Mouse (Mus musculus) left cerebral cortex, adult 11 months (tissue): Measurements from ENCODE around the gene Kif18b.

Source experiments
- DNase-seq: peaks from one replicate; pipeline ENCODE4 v3.0.0; 2022; ENCODE audit warnings: low spot score

Kif18b gene

DNA sequence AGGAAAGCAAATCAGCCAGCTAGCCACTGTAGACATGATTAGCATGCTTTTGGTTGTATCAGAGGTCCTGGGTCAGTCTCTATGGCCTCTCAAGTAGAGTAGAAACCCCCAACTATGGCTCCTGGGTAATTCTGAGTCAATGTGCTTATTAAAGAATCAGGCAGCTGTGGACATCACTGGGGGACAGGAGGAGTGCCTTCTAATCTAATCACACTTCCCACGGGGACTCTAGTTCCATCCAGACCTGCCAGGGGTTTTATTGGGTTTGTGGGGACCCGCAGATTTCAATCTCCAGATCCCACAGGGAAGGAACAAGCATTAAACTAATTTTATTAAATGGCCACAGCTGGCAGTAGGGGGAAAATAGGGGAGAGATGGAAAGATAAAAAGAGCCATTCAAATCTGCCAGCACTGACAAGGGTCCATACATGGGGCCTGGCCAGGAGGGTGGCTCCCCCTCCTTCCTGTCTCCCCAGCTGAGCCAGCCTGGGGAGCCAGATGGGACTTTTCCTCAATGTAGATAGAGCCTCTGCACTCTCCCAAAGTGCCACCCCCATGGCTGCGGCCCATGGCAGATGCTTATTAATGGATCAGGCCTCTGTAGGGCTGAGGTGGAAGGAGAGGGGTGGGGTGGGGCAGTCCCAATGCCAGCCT is 12.7 kb upstream of the Kif18b start:
- DNase-seq: no peak

DNA sequence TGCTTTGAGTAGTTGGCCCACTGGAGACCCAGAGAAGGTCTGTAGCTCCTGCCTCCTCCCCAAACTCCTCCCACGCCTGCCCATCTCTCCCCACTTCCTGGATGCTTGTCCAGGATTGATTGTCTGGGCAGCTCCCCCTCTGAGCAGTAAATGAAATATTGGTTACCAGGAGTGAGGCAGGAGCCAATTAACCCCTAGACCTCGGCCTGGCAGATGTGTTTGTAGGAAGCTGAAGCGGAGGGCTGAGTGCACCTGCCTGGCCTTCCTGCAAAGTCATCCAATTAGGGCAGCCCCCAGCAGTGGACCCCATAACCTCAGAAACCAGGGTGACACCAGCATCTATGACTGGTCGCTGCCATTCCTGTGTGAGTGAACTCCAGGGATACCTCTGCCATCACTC is 11.3 kb upstream of the Kif18b start:
- no peak for DNase-seq

DNA sequence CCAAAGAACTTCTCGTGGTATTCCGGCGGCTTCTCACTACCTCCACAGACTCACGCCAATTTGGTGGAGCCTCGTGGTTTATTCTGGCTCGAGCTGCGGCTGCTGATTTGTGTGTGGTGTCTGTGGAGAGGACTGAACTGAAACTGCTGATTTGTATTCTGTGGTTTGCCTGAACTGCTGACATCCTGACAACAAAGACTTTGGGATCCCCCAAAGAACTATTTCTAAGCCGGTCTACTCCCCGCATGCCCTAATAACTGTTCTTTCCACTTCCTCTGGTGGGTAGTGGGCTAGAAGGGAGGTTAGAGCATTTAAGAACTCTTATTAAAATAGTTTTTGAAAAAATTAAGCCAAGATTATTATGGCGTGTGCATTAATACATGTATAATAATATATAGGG is 5.7 kb upstream of the Kif18b start:
- DNase-seq: no peak

DNA sequence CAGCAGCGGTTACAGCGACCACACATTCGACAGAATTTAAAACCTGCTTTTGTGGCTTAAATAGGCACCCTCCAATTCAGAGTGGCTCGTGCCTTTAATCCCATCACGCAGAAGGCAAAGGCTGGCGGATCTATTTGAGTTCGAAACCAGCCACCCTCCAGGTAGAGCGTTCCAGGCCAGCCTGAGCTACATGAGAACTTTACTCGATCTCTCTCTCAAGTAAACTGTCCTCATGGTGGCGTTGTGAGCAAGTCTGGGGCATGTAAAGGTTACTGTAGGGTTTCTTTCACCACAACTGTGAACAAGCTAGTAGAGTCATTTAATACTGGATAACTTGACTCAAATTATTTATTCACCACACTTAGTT is 410 bp upstream of the Kif18b start:
- no peak for DNase-seq

DNA sequence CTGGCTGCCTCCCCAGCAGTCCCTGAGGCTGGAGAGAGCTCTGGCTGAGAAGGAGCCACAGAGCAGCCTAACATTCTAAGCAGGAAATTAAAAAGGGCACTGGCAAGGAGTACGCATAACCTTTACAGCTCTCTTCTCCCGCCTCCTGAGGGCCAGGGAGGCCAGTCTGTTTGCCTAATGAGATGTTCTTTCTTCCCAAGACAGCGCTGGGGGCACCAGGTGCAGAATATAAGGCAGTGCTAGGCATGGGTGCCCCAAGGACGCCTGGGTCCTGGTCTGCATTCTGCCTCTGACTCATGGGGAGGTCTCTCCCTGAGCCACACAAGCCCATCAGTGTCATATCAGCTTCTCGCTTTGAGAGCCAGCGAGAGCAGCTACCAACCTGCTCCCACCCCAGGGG is 3.4 kb downstream of the Kif18b start:
- no peak for DNase-seq

DNA sequence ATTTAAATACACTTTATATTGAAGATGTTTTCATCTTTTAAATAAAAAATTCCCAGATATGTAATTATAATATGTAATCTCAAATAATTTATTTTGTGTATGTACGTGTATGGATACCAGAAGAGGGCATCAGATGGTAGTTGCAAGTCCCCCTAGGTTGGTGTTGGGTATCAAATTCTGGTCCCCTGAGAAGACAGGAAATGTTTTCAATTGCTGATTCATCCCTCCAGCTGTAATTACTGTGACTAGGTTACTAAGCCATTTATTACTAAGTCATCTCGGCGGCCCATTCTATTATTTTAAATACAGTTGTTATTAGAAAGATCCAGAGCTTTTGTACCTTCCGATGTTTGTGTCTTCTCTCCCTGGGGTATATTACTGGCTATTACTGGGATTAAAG is 6.8 kb downstream of the Kif18b start:
- DNase-seq: no peak

DNA sequence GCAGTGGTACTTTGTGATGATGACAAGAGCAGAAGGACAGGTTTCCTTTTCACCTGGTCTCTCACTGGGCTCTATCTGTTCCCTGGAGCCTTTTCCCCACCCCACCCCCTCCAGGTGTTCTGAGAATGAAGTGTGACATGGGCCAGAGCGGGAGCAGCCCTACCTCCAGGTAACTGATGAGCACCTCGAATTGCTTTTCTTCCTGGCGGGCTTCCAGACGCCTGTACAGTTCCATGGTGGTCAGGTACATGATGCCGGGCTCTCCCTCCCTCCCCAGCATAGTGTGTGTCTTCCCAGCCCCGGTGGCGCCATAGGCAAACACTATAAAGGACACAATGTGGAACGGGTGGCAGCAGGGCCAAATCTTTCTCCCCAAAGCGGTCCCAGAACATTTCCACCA is 9.5 kb downstream of the Kif18b start:
- DNase-seq: no peak

DNA sequence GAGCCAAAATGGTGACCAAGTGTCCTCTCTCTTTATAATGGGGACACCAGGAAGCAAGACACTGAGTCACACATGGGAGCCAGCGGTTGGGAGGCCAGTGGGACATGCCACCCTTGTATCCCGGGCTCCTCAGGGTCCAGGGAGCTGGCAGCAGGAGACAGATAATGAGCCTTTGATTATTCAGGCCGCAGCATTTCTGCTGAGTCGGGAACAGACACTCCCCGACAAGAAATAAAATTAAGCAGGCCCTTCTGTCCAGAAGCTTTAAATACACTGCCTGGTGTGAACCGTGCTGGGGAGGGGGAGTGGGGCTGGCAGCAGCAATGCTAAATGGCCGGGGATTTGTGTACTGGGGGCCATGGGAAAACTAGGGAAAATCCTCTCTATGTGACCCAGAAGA is 13.5 kb downstream of the Kif18b start:
- no peak for DNase-seq

DNA sequence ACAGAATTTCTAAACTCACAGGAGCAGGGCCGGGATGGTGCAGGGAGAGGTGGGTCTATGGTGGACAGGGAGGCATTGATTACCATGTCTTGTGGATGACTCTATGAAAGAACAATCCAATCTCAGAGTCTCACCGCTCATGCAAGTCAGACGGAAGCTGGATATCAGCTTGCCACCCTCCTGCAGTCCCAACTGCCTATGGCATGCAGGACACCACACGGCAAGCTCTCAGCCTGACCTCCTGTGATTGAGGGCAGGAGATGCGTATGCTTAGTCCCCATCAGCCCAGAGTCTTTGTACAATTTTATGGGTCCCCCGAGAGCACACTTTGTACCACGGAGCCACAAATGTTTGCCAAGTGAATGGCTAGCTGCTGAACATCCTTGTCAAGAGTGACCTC is 21.3 kb downstream of the Kif18b start:
- no peak for DNase-seq

DNA sequence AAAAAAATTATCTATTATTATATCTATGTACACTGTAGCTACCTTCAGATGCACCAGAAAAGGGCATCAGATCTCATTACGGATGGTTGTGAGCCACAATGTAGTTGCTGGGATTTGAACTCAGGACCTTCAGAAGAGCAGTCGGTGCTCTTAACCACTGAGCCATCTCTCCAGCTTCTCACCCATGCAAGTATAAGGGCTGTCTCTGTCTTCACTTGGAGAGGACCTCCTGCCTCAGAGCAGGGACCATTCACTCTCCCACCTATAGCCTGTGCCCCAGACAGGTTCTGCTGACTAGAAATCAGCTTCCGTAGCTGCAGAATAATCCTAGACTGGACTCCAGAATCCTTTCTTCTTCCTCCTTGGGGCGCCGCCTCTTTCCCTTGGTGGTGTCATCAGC is 22.8 kb downstream of the Kif18b start:
- no peak for DNase-seq

DNA sequence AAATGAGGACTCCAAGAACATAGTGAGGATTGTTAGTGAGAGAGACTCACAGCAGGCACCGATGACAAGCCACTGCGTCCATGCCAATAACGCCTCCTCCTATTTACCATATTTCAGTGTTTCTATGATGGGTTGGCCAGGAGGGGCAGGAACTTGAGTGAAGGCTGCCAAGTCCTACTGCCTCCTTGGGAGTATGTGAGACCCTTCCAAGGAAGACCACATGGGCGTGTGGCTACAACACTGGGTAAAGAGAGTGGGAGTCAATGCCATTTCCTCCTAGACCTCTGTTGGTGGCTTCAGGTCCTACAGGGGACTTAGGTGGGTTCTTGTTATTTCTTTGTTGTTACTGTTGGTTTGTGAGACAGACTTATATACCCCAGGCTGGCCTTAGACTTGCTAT is 23.7 kb downstream of the Kif18b start:
- DNase-seq: no peak

DNA sequence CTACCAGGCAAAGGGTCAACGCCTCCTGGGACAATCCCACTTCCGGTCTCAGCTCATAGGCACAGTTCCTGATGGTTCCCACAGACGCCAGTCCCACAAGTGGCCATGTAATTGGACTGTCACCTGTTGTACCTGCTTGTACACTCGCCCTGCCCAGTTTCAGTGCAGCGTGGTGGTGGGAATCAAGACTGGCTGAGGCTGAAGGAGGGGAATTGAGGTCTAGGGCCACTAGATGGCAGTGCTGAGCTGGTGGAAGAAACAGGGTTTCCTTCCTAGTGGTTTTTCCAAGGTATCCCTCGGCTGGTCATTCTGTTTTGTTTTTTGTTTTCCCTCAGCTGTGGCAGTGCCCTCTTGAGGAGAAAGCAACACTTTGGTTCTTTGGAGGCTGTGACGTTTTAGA is 24.2 kb downstream of the Kif18b start, which contains the start of gene Gfap:
Gene Gfap, minus strand, starts transcription at position 150 of the 400 bp plus-strand sequence.
- DNase-seq: no peak

DNA sequence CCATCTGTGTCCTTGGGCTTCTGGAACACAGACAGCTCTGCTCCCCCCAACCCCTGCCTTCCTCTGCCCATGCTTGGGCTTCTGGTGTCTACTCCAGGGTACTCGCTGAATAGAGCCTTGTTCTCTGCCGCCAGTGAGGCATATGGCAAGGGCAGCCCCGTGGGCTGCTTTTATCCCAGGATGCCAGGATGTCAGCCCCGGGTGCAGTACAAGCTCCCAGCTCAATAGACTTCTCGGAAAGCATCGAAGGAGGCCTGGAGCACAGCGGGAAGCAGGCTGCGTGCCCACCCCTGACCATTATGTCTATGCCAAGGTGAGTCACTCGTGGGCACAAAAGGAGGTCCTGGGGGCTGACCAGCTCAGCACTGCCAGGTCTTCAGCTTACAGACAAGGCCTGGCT is 26.5 kb downstream of the Kif18b start:
- no peak for DNase-seq

DNA sequence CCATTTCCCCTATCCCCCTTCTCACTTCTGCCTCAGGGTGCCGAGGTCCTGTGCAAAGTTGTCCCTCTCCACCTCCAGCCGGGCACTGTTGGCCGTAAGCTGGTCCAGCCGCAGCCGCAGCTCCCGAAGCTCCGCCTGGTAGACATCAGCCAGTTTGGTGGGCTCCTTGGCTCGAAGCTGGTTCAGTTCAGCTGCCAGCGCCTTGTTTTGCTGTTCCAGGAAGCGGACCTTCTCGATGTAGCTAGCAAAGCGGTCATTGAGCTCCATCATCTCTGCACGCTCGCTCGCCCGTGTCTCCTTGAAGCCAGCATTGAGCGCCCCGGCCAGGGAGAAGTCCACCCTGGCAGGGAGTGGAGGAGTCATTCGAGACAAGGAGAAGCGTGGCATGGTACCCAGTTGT is 28.3 kb downstream of the Kif18b start:
- DNase-seq: no peak

DNA sequence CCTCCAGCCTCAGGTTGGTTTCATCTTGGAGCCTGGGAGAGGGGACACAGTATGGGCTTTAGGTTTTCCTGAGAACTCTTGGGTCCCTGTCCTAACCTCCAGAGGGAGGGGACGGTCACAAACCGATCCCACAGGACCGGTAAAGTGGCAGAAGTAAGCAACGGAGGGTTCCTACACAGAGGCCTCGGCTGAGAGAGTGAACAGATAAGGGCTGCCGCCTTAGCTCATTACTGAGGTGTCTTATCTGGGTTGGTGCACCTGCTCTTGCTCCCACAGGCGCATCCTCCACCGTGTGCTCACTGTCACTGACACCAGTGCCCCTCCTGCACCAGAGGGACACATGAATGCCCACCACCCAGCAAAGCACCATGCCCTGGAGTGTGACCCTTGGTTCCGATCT is 29.1 kb downstream of the Kif18b start:
- no peak for DNase-seq

DNA sequence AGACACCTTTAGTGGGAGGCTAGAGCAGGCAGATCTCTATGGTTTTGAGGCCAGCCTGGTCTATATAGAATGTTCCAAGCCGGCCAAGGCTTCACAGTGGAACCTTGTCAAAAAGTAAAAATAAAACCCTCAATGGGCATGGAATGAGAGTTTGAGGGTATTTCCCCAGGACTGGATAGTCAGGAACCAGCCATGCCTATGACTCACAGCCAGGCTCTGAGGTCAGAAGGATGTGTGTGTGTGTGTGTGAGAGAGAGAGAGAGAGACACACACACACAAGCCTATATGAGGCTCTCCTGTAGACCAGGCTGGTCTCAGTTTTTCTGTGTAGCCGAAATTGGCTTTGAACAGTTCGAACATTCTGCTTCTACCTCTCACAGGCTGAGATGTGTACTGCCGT is 30.2 kb downstream of the Kif18b start:
- DNase-seq: no peak

DNA sequence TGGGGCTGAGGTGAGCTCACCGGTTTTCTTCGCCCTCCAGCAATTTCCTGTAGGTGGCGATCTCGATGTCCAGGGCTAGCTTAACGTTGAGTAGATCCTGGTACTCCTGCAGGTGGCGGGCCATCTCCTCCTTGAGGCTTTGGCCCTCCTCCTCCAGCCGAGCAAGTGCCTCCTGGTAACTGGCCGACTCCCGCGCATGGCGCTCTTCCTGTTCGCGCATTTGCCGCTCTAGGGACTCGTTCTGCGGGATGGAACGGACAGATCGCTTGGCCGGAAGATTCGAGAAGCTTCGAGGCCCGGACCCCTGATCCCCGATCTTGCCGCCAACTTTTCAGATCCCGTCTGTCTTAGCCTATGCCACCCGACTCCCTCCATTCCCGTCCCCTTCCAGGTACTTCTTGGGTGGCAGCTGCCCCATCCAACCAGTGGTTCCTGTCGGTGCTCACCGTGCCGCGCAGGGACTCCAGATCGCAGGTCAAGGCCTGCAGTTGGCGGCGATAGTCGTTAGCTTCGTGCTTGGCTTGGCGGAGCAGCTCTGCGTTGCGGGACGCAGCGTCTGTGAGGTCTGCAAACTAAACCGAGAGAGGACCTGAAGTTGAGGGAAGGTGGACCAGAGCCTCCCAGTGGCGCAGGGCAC is 31.8 kb downstream of the Kif18b start:
- no peak for DNase-seq

DNA sequence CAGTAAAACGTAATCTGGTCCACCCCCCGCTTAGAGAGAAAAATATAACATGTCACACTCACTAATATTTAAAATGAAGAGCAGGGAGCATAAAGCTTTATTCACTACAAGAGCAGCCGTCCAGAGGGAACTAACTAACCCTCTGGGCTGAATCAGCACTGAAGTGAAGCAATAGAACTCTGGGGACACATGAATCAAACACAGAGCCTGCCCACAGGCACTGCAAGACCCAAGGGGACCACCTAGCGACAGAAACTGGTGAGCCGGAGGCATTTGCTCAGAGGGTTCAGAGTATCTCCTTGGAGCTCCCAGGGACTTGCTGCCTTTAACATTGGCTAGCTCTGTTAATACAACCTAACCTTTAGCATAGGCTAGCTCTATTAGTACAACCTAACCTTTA is 34.8 kb downstream of the Kif18b start:
- DNase-seq: no peak

DNA sequence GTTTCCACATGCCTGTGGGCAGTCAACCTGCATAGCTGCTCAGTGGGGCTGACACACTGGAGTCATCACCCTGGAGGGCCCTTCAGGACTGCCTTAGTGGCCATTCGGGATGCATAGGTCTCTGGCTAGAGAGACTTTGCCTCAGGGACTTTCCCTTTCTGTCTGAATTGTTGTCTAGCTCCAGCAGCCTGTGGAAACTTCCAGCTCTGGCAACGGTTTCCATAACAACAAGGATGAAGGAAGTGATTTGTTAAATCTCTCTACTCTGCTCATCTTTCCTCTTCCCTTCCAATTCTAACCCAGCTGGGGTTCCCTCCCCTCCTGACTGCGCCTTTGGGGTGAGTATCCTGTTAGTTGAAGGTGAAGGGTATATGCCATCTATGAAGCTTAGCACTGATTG is 36.8 kb downstream of the Kif18b start:
- no peak for DNase-seq

DNA sequence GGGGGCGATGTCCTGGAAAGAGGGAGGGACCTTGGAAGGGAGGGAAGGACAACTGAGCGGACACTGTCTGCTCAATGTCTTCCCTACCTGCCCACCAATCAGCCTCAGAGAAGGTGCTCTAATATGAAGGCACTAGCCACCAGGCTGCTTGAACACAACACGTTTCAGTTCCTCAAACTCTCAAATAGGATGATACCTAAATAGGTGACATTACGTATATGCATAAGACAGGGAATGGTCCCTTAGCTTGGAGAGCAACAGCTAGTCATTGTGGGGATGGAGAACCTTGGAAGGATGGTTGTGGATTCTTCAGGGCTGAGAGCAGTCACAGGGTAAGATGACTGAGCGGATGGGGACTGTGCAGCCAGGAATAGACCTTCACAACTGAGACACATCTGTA is 37.5 kb downstream of the Kif18b start:
- DNase-seq: no peak

DNA sequence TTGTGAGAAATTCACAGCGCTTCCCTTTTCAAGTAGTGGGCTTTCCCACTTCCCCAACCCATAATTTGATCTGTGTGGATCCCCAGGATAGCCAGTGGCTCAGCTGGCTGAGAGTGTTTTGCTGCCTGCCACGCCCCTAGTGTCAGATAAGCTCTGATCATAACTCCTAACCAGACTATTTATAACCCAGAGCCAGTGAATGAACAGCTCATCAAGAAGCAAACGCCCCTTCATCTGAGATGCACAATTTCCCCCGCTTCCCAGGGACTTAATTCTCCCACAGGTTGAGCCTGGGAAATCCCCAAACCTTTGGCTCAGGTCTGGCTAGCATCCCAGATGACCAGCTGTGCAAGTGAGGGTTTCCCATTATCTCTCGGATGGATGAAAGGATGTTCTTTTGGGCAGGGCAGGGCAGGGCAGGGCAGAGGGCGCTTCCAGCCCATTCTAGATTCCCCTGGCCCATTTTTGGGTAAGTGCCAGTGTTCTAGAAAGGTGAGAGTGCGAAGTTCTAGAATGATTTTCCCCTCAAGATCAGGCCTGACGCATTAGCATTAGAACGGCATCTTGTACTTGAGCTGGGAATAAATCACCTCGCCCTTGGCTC is 40.2 kb downstream of the Kif18b start, which contains the start of gene Fam187a:
Gene Fam187a, plus strand, starts transcription at position 554 of the 604 bp plus-strand sequence.
- DNase-seq: no peak

DNA sequence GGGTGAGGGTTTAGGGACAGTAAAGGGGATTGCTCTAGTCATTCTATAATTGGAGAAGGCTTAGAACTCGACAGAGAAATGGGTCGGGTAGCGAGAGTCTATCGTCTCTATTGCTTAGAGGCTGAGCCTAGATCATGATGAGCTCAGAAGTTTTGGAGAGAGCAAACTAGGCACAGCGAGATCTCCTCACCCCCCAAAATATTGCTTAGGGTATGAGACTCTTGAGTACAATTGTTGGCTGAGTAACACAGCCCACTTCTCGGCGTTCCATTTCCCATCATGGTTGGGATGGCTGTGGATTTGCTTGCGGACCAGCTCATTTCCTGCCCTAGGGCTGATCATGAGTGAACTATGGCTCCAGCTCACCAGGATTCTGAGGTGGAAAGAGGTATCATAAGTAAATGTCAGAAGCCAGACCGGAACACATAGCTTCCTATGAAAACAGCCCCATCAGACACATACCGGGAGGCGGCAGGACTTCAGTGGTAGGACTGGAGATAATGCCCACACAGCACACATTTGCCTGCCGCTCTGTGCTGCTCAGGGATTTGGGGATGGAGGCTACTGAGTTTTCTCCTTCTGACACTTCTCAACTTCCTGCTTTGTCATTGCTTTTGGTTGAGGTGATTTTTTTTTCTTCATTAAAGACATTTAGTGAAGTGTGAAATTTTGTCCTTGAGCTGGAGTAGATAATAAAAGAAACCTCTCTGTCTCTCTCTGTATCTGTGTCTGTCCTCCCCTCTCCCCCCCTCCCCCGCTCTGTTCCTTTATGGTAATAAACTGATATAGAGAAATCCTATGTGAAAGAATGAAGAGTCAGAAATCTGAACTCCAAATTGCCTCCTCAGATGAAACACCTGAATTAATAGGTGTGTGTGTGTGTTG is 43.4 kb downstream of the Kif18b start:
- no peak for DNase-seq
